Mouse (Mus musculus): Measurements from ENCODE around the gene Rnf212.
"Not testable (repeated sequence)": the region's sequence is repeated elsewhere in the genome, so short reads cannot be mapped to it uniquely, and the experiment has no call there.

Gene Rnf212

GRCm38 (mm10) chr5:108774630-108775306 is at the start of gene Rnf212:
Rnf212 (minus strand) TSS chr5:108774982.
- no peak for DNase-seq (ENCODE audit: low spot score in 2 of 2)

GRCm38 (mm10) chr5:108823276-108823675 is 48.5 kb upstream of the Rnf212 start:
- DNase-seq (ENCODE audit: low spot score in 2 of 2): no peak

DNA sequence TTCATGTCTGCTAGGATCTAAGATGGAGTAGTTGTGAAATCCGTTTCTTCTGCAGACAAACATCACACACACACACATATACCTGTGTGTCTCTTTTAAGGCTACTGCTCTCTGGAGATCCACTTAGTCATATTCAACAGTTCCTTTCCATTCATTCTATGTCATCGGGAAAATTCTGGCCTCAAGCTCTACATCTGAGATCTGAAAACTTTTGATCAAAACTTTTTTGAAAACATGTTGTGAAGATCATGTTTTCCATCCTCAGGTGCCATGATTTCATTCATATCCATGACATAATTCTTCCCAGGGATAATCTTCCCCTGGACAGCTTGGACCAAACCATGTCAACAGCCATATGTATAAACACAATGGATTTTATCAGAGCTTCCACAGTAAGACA is 34.0 kb upstream of the Rnf212 start, which contains the start of gene Vmn2r8:
TSS of gene Vmn2r8 (minus strand) at position 101 of the 400 bp plus-strand sequence.
- DNase-seq (ENCODE audit: low spot score in 2 of 2): not testable (repeated sequence)

DNA sequence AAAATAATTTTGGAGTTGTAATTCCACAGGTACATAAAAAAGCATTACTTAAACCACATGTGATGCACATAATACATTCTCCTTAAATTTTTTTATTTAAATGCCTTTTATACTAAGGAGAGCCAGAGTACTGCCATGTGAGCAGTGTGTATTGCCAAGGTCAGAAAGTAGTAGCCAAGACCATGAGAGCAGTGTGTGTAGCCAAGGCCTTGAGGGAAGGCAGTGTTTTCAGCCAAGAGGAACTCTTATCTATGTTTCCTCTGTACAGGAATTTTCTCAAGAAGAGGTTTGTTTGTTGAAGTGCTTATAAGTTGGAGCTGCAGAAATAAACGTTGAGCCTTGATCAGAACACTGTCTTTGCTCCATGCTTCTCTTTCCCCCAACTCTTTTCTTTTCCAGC is 28.9 kb upstream of the Rnf212 start:
- no peak for DNase-seq (ENCODE audit: low spot score in 2 of 2)

DNA sequence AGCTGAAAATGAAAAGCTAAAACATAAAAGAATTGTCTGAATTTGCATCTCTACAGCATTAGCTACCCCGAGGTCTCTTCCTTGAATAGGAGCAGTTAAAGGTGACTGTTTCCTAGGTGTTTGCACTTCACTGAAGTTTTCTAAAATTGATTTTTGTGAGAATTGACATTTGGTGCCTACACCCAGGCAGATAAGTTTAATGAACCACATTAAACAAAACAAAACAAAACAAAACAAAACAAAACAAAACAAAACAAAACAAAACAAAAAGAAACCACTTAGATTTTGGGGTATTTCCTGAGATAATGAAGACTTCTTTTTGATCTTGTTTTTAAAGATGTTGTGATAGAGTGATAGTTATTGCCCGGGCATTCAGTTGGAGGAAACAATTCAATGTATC is 20.5 kb upstream of the Rnf212 start, which contains the start of gene Tmed11:
TSS of gene Tmed11 (minus strand) at position 101 of the 400 bp plus-strand sequence.
- DNase-seq (ENCODE audit: low spot score in 2 of 2): not testable (repeated sequence)

DNA sequence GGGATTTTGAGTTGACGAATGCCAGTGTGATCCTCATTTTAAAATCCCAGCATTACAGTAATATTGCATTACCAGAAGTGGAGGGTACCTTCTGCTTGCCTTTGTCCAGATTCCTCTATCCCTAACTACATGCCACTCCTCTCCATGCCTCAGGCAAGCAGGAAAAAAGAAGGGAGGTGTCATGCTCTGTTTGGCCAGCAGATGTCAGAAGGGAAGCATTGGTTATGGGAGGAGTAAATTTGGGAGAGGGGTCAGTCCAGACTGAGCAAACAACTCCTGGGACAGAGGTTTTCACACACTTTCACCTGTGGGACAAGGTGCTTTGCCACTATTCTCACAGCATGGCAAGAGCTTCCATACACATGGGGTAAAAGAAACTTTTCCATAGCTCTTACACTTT is 15.6 kb upstream of the Rnf212 start:
- DNase-seq (ENCODE audit: low spot score in 2 of 2): peak in 1 of 2 experiments; percentile 7

- no peak for DNase-seq (ENCODE audit: low spot score in 2 of 2)
Observed at GRCm38 (mm10) chr5:108760002-108760401, 14.8 kb downstream of the Rnf212 start.

GRCm38 (mm10) chr5:108758396-108758795 is 16.4 kb downstream of the Rnf212 start:
- DNase-seq (ENCODE audit: low spot score in 2 of 2): peak; percentile 2 to 9

DNA sequence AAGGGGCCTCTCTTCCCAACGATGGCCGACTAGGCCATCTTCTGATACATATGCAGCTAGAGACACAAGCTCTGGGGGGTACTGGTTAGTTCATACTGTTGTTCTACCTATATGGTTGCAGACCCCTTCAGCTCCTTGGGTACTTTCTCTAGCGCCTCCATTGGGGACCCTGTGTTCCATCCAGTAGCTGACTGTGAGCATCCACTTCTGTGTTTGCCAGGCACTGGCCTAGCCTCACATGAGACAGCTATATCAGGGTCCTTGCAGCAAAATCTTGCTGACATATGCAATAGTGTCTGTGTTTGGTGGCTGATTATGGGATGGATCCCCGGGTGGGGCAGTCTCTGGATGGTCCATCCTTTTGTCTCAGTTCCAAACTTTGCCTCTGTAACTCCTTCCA is 23.5 kb downstream of the Rnf212 start:
- DNase-seq (ENCODE audit: low spot score in 2 of 2): not testable (repeated sequence)

- no peak for DNase-seq (ENCODE audit: low spot score in 2 of 2)
Observed at GRCm38 (mm10) chr5:108750328-108751210, 24.2 kb downstream of the Rnf212 start.

DNA sequence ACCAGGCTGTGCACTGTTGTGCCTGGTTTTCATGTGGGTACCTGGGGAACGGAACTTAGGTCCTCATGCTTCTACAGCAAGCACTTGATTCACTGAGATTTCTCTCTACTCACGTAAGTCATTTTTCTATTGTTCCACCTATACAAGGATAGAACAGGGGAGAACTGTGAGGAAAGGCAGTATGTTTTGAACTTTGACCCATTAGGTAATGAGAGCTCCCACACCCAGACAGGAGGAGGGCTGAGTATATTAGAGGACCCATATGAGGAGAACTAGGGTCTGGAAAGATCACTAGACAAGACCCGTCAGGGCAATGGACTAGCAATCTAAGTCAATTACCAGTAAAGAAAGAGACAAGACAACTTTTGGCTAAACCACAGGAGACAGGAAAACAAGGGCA is 30.2 kb downstream of the Rnf212 start:
- DNase-seq (ENCODE audit: low spot score in 2 of 2): no peak

GRCm38 (mm10) chr5:108743856-108744255 is 30.9 kb downstream of the Rnf212 start:
- no peak for DNase-seq (ENCODE audit: low spot score in 2 of 2)

GRCm38 (mm10) chr5:108742596-108742995 is 32.2 kb downstream of the Rnf212 start:
- DNase-seq (ENCODE audit: low spot score in 2 of 2): no peak

GRCm38 (mm10) chr5:108741844-108742243 is 32.9 kb downstream of the Rnf212 start:
- no peak for DNase-seq (ENCODE audit: low spot score in 2 of 2)

DNA sequence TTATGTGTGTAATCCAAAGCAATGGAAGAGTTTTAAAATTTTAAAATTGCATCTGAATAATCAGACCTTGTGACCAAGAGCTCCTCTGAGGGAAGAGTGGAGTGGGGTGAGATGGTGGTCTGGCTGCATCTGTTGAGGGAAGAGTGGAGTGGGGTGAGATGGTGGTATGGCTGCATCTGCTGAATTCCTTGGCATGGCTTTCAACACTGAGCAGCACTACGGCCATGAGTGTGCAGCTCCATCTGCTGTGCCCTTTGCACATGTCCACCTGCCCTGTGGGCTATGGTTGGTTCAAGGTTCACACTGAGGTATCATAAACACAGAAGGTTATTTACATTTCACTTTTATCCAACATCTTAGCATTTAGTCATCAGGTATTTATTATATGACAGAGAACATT is 47.4 kb downstream of the Rnf212 start:
- no peak for DNase-seq (ENCODE audit: low spot score in 2 of 2)

- peak; percentile 38 to 47 for DNase-seq (ENCODE audit: low spot score in 2 of 2)
Observed at GRCm38 (mm10) chr5:108726557-108727248, 48.1 kb downstream of the Rnf212 start.

GRCm38 (mm10) chr5:108724006-108724405 is 50.8 kb downstream of the Rnf212 start:
- DNase-seq (ENCODE audit: low spot score in 2 of 2): peak in 1 of 2 experiments; percentile 29

DNA sequence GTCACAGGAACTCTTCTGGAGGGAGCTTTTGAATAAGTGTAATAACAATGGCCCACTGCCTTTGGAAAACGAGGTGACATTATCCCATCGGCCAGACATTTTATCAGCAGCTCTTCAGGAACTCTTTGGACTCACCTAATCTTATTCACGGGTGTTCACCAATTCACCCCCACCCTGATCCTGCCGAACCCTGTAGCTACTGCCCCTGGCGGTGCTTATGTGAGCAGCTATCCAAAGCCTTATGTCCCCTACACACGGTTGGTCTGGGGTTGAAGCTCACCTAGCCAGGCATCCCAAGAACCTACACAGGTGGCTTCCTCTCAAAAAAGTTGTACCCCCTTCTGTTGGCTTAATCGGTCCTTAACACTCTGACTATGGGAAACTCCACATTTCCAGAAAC is 55.0 kb downstream of the Rnf212 start:
- no peak for DNase-seq (ENCODE audit: low spot score in 2 of 2)

DNA sequence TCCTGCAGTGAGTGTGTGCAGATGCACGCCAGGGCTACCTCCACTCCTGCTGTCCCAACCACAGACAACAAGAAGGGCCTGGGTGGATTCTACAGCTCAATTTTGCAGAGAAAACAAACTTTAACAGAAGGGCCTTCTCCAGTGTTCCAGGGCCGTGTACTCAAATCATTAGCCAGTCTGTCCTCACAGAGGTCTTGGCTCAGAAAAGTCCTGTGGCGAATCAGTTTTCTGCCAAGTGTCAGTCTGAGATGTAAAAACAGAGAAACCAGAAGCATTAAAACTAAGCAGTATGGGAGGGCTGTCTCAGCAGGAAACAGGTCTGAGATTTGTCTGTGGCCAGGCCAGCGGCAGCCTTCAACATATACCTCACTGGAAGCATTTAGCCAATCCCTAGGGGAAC is 56.7 kb downstream of the Rnf212 start:
- no peak for DNase-seq (ENCODE audit: low spot score in 2 of 2)

DNA sequence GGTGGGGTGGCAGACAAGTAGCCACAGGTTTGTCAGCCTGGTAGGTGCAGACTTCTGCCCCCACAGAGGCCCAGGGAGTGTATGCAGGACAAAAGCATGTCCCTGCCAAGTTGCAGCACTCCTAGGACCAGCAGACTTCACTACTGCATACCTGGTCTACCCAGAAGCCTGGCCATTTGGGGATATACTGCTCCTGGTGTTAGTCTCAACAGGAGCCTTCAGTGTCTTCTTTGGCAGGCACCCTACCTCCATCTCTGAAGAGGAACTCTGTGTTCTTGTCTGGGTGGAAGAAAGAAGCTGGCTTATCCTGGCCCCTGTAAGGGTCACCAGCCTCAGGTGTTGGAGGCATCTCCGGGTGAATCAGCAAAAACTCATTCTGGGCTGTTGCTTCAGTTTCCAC is 58.8 kb downstream of the Rnf212 start:
- DNase-seq (ENCODE audit: low spot score in 2 of 2): no peak

DNA sequence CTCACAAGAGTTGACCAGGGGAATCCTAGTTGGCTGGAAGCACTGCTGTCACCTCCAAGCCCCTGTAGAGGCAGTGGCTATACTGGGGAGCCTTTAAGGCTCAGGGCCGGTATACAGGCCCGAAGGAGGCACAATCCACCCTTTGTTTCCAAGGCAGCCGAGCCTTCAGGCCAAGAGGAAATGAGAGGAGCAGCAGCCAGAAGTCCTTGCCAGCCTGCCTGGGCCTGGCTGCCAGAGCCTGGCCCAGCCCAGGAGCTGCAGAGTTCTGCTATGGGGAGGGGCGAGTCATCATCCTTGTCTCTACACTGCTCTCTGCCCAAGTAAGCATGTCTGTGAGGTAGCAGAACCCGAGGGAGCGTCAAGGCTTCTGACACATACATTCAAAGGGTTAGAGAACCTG is 60.6 kb downstream of the Rnf212 start:
- no peak for DNase-seq (ENCODE audit: low spot score in 2 of 2)

DNA sequence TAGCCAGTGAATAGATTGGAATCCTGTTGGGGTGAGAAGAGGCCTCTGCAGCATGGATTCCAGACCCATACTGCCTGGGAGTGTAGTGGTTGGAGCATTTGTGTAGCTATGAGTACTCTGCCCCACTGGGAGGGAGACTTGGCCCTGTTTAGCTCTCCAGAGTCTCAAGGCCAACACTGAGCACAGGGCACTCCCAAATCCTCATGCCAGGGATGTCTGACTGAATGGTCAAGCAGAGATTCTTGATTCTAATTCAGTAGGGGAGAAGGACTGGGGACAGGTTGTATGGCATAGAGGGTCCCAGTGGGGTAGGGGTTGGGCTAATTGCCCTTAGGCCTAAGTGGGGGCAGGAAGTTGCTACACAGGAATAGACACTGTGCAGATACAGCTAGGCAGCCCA is 61.1 kb downstream of the Rnf212 start:
- no peak for DNase-seq (ENCODE audit: low spot score in 2 of 2)

All from urinary bladder, adult 18-20 months (tissue).